Mouse (Mus musculus) E14TG2a.4 (cell line): ENCODE results near the gene Scaf8.

Experiments used
- CTCF ChIP-seq: conservative IDR thresholded peaks from 2 replicates; pipeline ENCODE4 v1.5.1; 2014; ENCODE audit warnings: low read length
- NANOG ChIP-seq: IDR thresholded peaks from 2 replicates; pipeline ENCODE4 v1.6.1; 2014; ENCODE audit warnings: borderline replicate concordance, low read length, mixed read lengths
- POU5F1 ChIP-seq: IDR thresholded peaks from 2 replicates; pipeline ENCODE4 v1.6.1; 2014; ENCODE audit warnings: low read length, borderline replicate concordance

DNA sequence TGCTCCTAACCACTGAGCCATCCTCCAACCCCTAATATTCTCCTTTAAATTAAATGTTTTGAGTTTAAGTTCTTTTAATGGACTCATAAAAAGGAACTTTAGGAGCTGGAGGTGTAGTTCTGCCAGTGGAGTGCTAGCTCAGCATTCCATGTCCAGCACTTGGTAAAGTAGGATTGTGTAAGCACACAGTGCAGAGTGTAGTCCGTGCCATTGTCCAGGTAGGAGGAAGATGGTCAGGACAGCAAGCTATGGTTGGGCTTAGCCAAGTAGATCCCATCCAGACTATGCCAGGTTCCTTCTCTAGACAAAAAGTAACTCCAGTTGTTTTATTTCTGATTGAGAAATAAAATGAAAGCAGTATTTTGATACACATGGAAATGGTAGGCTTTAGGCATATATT is 34.1 kb downstream of the Scaf8 start:
- TF ChIP-seq CTCF (no peak), NANOG (no peak), POU5F1 (no peak)
